Mouse (Mus musculus) E14TG2a.4 (cell line): Measurements from ENCODE around the gene Tdgf1.

Experiments used
- CTCF ChIP-seq: conservative IDR thresholded peaks from 2 replicates; pipeline ENCODE4 v1.5.1; 2014; ENCODE audit warnings: low read length
- POU5F1 ChIP-seq: IDR thresholded peaks from 2 replicates; pipeline ENCODE4 v1.6.1; 2014; ENCODE audit warnings: low read length, borderline replicate concordance

- TF ChIP-seq CTCF (no peak), POU5F1 (no peak)
Measured at GRCm38 (mm10) chr9:110952931-110953549, 7.1 kb upstream of the Tdgf1 start.
